Mouse (Mus musculus) G1E (cell line): ENCODE measurements around the gene Sdr9c7. TPM values are rescaled to one million over a fixed set of nuclear protein-coding genes. Genes with fewer than 3 reads are reported as not detected.
"Not testable (repeated sequence)": the region's sequence is repeated elsewhere in the genome, so short reads cannot be mapped to it uniquely, and the experiment has no call there.

ENCODE experiments used
- ATAC-seq: 2 replicates; pipeline ENCODE4 v1.8.0; 2016; ENCODE audit warnings: mild to moderate bottlenecking; ENCODE audit not compliant: insufficient number of reproducible peaks, poor library complexity, low FRiP score, severe bottlenecking; ENCODE audit errors: extremely low read depth
- DNase-seq: peaks from one replicate; pipeline ENCODE4 v3.0.0; 2012; ENCODE audit warnings: low spot score
- H3K27me3 ChIP-seq: 2 replicates; pipeline ENCODE4 v1.6.1; 2012; ENCODE audit warnings: mild to moderate bottlenecking, low read length, inconsistent platforms; ENCODE audit not compliant: insufficient read depth
- H3K36me3 ChIP-seq: replicated peaks from 2 replicates; pipeline ENCODE3; 2012; ENCODE audit warnings: mild to moderate bottlenecking, inconsistent platforms
- H3K4me1 ChIP-seq: 2 replicates; pipeline ENCODE4 v1.6.1; 2012; ENCODE audit warnings: low read depth, low read length, inconsistent platforms, mixed read lengths; ENCODE audit not compliant: insufficient read depth
- H3K4me3 ChIP-seq: 2 replicates; pipeline ENCODE4 v1.5.1; 2012; ENCODE audit warnings: low read depth, mild to moderate bottlenecking, inconsistent platforms, low read length, moderate library complexity, mixed read lengths
- H3K9me3 ChIP-seq: replicated peaks from 2 replicates; pipeline ENCODE4 v1.6.1; 2012; ENCODE audit warnings: inconsistent platforms
- CTCF ChIP-seq: IDR thresholded peaks from 2 replicates; pipeline ENCODE4 v1.5.1; 2012; ENCODE audit warnings: low read depth, low read length, inconsistent platforms, mixed read lengths
- GATA1 ChIP-seq: IDR thresholded peaks from 2 replicates; pipeline ENCODE4 v1.6.1; 2012; ENCODE audit warnings: borderline replicate concordance, low read length, inconsistent platforms, mixed read lengths
- GATA2 ChIP-seq: IDR thresholded peaks from 2 replicates; pipeline ENCODE4 v1.6.1; 2012; ENCODE audit warnings: low read depth, low read length, inconsistent platforms, borderline replicate concordance
- POLR2AphosphoS5 ChIP-seq: IDR thresholded peaks from 2 replicates; pipeline ENCODE4 v1.6.1; 2012; ENCODE audit warnings: low read depth, low read length, inconsistent platforms; ENCODE audit not compliant: insufficient replicate concordance
- TAL1 ChIP-seq: conservative IDR thresholded peaks from 2 replicates; pipeline ENCODE4 v1.6.1; 2012; ENCODE audit warnings: low read depth, low read length, inconsistent platforms, mixed read lengths
- polyA plus RNA-seq: library from polyadenylated mRNA; stranded (reverse); fragments of >175 nt; gene quantifications from 2 replicates; pipeline ENCODE4 v1.2.3, GENCODE M21; 2012
- total RNA-seq, 2 experiments: library from RNA; stranded (forward) in 1 of 2; stranded (reverse) in 1 of 2; fragments of 200-1000 nt in 1 of 2; fragments of >200 nt in 1 of 2; fragmentation: Nextera tagmentation in 1 of 2; gene quantifications; 2 replicates each; pipeline ENCODE4 v1.2.3; 2014 to 2017

The Sdr9c7 gene
- total and polyA plus RNA-seq, 3 experiments, result 0.05 TPM; not detected in 2

DNA sequence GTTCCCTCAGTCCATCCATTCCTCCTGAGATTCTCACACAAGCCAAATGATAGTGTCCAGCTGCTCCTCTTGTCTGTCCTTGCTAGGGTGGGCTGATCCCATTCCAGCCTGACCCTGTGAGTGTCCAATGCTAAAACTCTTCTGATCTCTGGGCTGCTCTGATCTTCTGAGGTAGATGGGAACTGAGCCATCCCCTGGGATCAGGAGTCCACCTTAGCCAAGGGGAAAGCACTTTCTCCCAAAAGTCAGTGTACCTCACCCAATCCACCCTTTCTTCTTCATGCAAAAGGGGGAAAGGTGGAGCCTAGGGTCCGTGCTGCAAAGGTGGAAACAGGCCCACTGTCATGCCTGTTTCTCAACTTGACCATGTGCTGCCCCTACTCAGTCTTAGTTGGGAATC, 6.8 kb upstream of the Sdr9c7 start:
- Histone ChIP-seq H3K9me3 (no peaks in the 10 kb centered on the region), H3K36me3 (no peaks in the 10 kb centered on the region), H3K27me3 (peaks cover 23% of the 10 kb centered on the region), H3K4me3 (no peak overlapping the region), H3K4me1 (no peaks in the 10 kb centered on the region)
- DNase-seq (no peak), ATAC-seq (no peak)
- TF ChIP-seq GATA1 (no peak), TAL1 (no peak), CTCF (no peak), GATA2 (no peak), POLR2AphosphoS5 (no peak)

DNA sequence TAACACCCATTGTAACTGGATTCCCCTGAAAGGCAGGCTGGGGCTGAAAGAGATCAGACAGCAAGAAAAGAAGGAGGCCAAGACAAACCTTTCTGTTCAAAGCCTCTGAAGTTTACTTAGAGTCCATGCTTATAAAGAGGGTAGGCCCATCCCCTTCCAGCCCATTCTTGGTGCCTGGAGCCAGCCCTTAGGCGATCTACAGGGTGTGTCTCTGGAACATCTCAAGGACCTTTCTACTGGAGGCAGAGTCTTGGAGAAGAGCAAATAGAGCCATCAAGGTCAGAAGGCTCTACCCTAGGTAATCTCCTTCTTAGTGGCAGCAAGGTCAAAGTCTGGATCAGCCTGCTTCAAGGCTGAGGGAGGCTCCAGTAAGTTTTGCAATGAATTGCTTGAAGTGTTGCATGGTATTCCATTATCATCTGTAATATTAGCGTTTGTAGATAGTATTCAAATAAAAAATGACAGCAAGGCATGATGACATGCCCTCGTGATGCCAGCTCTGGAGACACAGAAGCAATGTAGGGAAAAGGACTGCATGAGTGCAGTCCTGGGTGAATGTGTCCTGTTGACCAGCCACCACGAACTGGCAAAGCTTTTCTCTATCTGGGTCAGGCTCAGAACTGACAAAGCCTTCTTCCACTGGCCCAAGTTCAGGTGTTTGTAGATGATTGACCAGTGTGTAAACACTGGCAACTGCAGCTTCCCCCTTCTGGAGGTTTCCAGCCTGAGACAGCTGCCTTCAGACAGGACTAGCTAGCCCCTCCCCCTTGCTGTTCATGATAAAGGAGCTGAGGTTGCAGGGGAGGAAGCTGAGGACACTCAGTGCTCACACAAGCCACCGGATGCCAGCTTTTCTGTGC, 4.9 kb upstream of the Sdr9c7 start:
- not testable (repeated sequence) for H3K9me3 ChIP-seq, H3K4me1 ChIP-seq, H3K36me3 ChIP-seq, DNase-seq, ATAC-seq, H3K4me3 ChIP-seq
- H3K27me3 ChIP-seq, result peaks cover 31% of the 10 kb centered on the region

DNA sequence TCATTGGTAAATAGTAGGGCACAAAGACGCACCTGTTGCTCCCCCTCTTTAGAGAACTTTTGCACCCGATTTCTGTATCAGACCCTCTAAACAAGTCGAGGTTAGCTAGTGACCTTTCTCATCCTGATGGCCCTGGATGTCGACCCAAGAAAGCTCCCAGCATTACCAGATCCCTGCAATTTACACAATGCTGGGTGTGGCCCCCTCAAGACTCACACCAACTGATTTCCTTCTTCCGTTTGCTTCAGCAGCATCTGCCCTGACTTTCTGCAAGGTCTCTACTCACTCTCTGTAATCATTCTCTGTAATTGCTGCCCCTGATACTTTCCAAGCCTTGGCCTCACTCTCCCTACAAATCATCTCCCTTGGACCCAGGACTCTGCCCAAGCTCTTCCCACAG, 1.6 kb upstream of the Sdr9c7 start:
- no peaks in the 10 kb centered on the region for H3K9me3 ChIP-seq
- DNase-seq, result no peak
- no peaks in the 10 kb centered on the region for H3K4me1 ChIP-seq
- TF ChIP-seq GATA2 (no peak), POLR2AphosphoS5 (no peak), TAL1 (no peak), GATA1 (no peak), CTCF (no peak)
- no peak for ATAC-seq
- H3K36me3 ChIP-seq, result no peaks in the 10 kb centered on the region
- H3K4me3 ChIP-seq, result no peak overlapping the region
- peaks cover 41% of the 10 kb centered on the region for H3K27me3 ChIP-seq

DNA sequence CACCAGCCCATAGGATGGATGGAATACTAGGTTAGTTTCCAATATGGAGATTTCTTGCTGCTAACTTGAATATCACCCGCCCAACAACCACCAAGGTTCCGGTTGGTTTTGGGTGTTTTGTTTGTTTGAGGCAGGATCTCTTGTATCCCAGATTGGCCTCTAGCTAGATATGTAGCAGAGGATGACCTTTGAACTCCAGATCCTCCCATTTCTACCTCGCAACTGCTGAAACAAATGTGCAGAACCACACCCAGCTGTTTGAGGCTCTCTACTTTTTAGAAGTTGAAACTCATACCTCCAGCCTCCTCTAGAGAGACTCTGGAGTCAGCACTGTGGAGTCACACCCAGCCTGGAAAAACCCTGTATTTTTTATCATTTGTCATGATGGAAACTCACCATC, 812 bp upstream of the Sdr9c7 start:
- TF ChIP-seq POLR2AphosphoS5 (no peak), TAL1 (no peak), GATA1 (no peak), GATA2 (no peak), CTCF (no peak)
- no peaks in the 10 kb centered on the region for H3K4me1 ChIP-seq
- DNase-seq (no peak), ATAC-seq (no peak)
- no peaks in the 10 kb centered on the region for H3K36me3 ChIP-seq
- no peaks in the 10 kb centered on the region for H3K9me3 ChIP-seq
- H3K4me3 ChIP-seq, result no peak overlapping the region
- peaks cover 43% of the 10 kb centered on the region for H3K27me3 ChIP-seq

DNA sequence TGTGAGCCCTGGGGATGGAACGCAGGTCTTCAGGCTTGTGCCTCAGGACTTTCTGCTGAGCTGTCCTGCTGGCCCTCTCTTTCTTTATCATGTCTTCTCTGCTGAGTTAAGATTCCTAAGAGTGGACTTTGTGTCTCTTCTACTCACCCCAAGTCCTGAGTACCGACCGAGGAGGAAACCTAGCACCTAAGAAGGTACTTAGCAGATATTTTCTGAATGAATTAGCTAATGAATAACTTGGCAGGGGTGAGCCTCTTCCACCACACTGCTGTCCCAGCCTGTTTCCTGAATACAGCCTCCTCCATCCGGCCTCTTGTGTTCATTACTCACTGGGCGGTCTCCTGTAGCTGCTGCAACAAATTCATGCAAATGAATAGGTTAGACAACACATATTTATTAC, 1.5 kb downstream of the Sdr9c7 start:
- Histone ChIP-seq H3K36me3 (no peaks in the 10 kb centered on the region), H3K4me3 (no peak overlapping the region), H3K27me3 (peaks cover 38% of the 10 kb centered on the region), H3K9me3 (no peaks in the 10 kb centered on the region), H3K4me1 (no peaks in the 10 kb centered on the region)
- TF ChIP-seq POLR2AphosphoS5, result no peak
- no peak for TF ChIP-seq GATA1
- no peak for TF ChIP-seq GATA2
- no peak for TF ChIP-seq CTCF
- no peak for TF ChIP-seq TAL1
- ATAC-seq (no peak), DNase-seq (no peak)

DNA sequence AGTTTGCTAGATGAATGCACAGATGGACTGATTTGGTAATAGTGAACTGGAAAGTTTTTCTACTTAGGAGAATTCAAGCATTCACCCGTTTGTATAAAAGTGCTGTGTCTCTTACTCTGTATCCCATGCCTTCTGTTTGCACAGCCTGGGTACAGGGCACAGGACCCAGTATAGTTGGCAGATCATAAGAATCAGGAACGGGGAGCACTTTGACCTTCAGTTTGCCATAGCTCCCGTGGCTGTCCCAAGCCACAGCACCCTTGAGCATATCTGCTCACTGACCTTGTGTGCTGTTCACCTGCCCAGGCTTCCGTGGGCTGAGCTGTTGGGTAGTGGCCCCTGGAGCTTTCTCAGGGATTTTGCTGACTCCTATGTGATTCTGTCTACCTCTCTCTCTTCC, 3.4 kb downstream of the Sdr9c7 start:
- H3K4me1 ChIP-seq, result no peaks in the 10 kb centered on the region
- ATAC-seq, result no peak
- peaks cover 30% of the 10 kb centered on the region for H3K27me3 ChIP-seq
- no peak overlapping the region for H3K4me3 ChIP-seq
- no peaks in the 10 kb centered on the region for H3K36me3 ChIP-seq
- TF ChIP-seq GATA2, result no peak
- no peak for TF ChIP-seq CTCF
- no peak for TF ChIP-seq TAL1
- H3K9me3 ChIP-seq, result no peaks in the 10 kb centered on the region
- no peak for DNase-seq

DNA sequence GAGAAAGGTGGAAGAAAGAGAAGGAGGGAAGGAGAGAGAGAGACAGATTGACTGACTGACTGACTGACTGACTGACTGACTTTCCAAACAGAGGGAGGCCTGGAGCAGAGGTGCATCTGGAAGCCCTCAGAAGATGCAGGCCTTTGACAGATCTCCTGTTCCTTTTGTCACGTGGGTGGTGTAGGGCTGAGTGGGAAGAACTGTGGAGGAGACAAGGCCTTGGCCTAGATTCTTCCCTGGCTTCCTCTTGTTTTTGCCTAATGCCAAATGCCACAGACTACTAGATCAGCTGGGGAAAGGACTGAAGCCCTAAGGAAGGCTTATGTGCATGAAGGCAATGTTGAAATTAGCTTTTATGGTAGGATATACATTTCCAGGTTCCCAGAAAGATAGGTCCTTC, 4.8 kb downstream of the Sdr9c7 start:
- no peak for TF ChIP-seq POLR2AphosphoS5
- no peak for TF ChIP-seq CTCF
- TF ChIP-seq GATA1, result no peak
- no peak for TF ChIP-seq GATA2
- TF ChIP-seq TAL1, result no peak

More for the DNA sequence above, 4.8 kb downstream of the Sdr9c7 start:
- peaks cover 25% of the 10 kb centered on the region for H3K27me3 ChIP-seq
- no peaks in the 10 kb centered on the region for H3K4me1 ChIP-seq
- H3K4me3 ChIP-seq, result no peak overlapping the region
- DNase-seq (no peak), ATAC-seq (no peak)
- H3K9me3 ChIP-seq, result no peaks in the 10 kb centered on the region
- no peaks in the 10 kb centered on the region for H3K36me3 ChIP-seq
